Mouse (Mus musculus): ENCODE measurements at regions not wholly inside any gene's neighbourhood (a gene's known extent, or its start where the extent isn't known, plus 50 kb on each side); places are given as distances from the start of the nearest gene placed in this dataset.

- Histone ChIP-seq H3K27ac (ENCODE audit: low read depth, low read length) (no peak overlapping the region), H3K9ac (ENCODE audit: low read length) (no peak overlapping the region), H3K9me3 (ENCODE audit: control insufficient read depth, low read length) (no peaks in the 10 kb centered on the region), H3K27me3 (ENCODE audit: control insufficient read depth, insufficient read depth, low read length) (no peaks in the 10 kb centered on the region), H3K4me2 (no peak overlapping the region), H3K36me3 (ENCODE audit: control insufficient read depth, insufficient read depth, low read length) (no peaks in the 10 kb centered on the region), H3K4me1 (ENCODE audit: control insufficient read depth, insufficient read depth, low read length) (no peaks in the 10 kb centered on the region), H3K4me3 (ENCODE audit: low read depth, low read length) (no peak overlapping the region)
- ATAC-seq (ENCODE audit: low FRiP score): no peak
- DNase-seq (ENCODE audit: low spot score, missing footprints): peak; percentile 53
- WGBS: 83% methylated on average over 9 of the region's 9 CpGs
Measured at GRCm38 (mm10) chr15:36846806-36847205, 160.8 kb downstream of the Zfp706 start.

Data from midbrain, embryonic 11.5 days (tissue).